Mouse (Mus musculus) CD4-positive, CD25-positive, alpha-beta regulatory T cell, adult 2 months (primary cell): ENCODE data around the gene Ttll1.
A peak's percentile ranks its signal among the peaks of the same experiment; 100 is the strongest.
"Not testable (repeated sequence)": the region's sequence is repeated elsewhere in the genome, so short reads cannot be mapped to it uniquely, and the experiment has no call there.

Experiments used
- DNase-seq: peaks from one replicate; pipeline ENCODE4 v3.0.0-alpha.2; 2012; ENCODE audit warnings: low read depth, low spot score

Gene Ttll1

DNA sequence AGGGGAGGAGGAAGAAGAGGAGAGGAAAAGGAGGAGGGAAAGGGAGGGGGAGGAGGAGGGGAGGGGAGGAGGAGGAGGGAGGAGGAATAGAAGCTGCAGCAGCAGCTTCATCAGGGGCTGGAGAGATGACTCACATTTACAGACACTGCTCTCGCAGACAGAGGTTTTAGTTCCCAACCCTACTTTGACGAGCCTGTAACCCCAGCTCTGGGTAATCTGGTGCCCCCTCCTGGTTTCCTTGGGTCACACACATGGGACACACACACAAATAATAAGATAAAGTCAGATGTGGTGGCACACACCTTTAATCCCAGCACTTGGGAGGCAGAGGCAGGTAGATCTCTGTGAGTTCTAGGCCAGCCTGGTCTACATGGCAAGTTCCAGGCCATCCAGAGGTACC, 27.2 kb downstream of the Ttll1 start:
- DNase-seq: peak; percentile 57

DNA sequence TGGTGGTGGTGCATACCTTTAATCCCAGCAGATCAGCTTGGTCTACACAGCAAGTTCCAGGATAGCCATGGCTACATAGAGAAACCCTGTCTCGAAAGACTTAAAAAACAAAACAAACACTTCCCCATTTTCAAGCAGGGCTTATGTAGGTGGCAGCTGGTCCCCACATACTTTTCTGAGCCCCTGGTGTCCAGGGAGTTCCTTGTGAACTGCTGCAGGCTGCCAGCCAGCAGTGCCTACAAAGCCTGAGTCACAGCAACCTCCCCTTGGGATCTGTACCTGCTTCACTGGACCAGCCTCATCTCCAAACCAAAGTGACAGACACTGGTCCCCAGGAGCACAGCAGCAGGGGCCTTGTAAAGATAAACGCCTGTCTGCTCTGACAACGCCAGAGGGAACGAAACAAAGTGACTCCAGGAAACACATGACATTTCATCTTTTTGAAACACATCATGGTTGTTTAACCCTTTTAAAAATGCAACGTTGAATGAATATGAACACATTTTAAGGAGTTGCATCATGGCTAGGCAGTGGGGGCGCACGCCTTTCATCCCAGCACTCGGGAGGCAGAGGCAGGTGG, 28.0 kb downstream of the Ttll1 start:
- DNase-seq: no peak

DNA sequence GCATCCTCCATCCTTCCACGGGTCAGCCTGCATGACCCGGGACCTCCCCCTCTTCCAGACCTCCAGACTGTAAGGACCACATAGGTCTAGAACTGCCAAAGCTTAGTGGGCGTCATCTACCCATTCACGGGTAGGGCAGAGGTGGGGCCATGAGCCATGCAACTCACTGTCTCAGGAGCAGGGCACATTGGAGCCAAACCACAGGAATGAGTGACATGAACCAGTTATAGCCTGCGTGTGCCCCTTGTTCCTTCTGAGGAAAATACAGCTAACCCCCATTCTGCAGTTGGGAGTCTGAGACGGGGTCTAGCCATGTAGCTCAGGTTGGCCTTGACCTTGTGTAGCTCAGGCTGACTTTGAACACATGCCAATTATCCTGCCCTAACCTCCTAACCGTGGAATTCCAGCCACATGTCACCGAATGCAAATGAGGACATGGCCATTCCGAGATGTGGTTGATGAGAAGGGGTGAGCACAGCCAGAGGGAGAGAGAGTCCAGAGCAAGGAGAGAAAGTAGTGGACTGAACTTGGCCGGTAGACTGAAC, 29.4 kb downstream of the Ttll1 start:
- DNase-seq: no peak

DNA sequence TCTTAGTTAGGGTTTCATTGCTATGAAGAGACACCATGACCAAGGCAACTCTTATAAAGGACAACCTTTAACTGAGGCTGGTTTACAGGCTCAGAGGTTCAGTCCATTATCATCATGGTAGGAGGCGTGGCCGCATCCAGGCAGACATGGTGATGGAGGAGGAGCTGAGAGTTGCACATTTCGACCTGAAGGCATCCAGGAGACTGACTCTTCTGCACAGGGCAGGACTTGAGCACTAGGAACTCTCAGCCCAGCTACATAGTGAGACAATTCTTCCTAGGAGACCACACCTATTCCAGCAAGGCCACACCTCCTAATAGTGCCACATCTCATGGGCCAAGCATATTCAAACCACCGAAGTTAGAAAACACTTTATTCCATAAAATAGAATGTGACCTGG, 30.9 kb downstream of the Ttll1 start:
- no peak for DNase-seq

DNA sequence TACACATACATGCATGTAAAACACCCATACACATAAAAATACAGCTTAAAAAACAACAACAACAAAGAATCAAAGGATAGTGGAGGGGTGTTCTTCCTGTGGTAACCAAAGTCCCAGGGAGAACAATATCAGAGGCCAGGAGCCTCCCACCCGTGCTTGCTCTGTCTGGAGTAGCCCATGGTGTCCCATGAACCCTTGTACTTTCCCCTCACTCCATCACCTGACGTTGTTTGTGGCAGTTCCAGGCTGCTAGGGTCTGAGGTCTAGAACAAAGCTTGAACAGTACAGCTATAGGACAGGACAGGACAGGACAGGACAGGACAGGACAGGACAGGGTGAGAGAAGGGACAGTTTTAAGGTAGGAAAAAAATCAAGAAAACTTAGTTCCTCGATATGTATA, 32.6 kb downstream of the Ttll1 start:
- DNase-seq: no peak

DNA sequence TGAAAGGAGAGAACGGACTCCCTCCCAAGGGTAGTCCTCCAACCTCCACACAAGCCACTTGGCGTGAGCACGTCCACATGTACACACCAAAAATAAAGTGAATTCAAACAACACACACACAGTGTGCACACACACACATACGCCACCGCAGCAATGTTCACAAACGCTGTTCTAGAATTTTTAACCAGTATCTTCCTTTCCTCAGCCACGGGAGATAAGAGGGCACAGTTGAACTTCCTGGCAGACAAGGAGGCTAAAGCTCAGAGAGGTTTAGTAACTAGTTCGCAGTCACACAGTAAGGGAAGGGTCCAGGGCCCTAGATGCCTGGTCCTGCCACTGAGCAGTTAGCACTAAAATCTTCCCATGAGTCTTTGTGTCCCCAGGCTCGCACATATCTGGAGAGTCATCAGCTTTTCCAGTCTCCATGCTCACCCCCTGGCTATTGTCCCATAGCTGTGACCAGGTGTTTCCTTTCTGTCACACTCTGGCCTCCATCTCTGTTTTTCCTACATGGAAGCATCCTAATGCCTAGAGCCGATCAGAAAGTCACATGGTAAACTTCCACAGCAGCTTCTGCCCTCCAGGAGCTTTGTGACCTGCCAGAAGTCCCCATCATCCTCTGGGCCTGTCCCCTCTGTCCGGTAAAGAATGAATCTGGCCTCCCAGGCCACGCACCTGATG, 34.0 kb downstream of the Ttll1 start:
- DNase-seq: no peak

DNA sequence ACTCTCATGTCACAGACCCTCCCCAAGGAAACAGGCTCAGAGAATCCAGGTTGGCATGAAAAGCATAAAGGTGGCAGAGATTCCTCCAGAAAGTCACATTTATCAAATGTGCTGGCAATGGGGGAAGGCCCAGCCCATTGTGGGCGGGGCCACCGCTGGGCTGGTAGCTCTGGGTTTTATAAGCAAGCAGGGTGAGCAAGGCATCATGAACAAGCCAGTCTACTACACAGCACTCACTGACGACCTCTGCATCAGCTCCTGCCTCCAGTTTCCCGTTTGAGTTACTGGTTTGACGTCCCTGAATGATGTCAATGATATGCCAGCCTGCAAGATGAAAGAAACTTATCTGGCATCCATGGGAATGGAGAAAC, 36.2 kb downstream of the Ttll1 start:
- peak; percentile 71 for DNase-seq

DNA sequence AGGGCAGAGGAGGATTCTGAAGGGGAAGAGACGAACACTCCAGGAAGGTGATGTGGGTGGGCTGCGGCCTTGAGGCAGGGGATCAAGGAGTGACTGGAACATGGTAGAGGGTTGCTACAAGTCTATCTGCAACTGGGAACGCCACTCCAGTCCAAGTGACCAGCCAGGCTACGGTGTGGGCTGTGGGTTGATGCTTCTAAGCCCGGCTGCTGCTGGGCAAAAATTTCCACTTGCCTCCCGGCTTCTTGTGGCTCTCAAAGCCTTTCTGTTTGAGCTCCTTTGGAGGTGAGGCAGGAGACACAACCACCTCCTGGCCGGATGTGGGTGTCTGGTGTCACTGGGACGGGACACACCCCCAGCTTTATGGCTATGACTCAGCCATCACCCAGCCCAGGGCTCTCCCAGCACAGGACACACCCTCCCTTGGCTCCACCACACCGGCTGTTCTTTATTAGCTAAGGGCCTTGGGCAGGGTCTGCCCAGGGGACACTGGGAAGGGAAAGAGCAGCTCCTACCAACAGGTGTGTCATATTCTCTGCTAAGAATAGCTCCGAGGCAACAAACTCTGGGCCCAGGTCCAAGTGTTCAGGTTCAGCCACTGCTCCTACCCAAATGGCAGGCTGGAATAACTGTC, 36.7 kb downstream of the Ttll1 start:
- DNase-seq: peak; percentile 88

DNA sequence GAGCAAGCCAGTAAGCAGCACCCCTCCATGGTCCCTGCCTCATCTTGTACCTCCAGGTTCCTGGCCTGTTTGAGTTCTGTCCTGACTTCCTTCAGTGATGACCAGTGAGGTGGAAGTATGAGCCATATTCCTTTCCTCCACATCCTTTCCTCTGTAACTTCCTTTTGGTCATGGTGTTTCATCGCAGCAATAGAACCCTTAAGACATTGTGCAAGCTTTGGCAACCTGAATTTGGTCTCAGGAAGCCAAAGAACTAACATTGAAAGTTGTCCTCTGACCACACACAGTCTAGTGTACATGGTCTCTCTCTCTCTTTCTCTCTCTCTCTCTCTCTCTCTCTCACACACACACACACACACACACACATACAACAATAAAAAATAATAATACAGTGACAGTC, 37.4 kb downstream of the Ttll1 start:
- DNase-seq: no peak

DNA sequence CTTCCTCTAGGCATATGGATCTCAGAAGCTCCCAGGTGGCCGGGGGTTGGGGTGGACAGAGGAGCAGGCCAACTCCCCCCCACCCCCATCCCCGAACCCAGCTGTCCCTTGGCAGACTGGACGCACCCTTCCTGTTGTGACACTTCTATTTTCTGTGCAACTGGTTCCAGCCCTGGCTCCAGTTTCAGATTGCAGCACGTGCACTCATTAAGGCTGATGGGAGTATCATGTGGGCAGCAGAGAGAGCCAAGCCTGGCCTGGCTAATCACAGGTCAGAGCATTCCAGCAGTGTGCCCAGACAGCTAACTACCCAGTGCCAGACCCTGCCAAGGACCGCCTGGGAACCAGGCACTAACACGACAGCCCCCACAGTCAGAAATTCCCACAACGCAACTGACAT, 39.2 kb downstream of the Ttll1 start:
- DNase-seq: no peak

DNA sequence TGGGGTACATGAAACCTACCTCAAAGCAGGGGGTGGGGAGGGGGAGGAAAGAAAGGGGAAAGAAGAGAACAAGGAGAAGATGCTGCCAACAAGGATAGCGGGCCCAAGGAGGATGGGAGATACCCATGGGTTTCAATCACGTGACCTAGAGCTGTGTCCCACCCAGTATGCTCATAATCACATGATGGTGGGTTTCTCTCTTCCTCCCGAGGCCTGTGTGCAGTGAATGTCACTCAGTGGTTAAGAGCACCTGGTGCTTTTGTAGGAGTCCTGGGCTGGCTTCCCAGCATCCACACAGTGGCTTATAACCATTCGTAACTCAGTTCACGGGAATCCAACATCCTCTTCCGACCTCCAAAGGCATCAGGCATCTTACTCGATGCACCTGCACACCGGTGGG, 40.2 kb downstream of the Ttll1 start:
- no peak for DNase-seq

DNA sequence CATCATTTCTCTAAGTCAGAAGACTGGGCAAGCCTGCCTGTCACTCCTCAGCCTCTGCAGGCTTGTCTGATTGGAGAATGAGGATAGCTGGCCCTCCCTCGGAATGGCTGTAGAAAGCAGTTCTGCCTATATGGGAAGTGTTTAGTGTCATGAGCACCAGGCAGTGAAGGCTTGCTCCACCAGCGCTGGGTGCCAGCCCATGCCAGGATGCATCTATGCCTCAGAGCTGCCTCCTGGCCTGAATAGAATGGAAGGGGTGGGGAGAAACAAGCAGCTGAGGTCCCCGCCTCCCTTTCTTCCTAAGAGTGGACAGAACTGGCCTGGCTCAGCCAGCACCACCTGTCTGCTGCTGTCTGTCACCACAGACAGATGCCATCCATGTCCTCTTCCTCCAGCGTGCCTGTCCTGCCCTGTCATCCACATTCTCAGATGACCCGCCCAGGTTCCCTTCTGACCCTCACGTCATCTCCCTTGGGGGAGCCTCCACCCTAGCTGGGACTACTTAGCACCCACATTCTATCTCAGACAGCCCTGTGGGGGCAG, 41.3 kb downstream of the Ttll1 start:
- DNase-seq: no peak

DNA sequence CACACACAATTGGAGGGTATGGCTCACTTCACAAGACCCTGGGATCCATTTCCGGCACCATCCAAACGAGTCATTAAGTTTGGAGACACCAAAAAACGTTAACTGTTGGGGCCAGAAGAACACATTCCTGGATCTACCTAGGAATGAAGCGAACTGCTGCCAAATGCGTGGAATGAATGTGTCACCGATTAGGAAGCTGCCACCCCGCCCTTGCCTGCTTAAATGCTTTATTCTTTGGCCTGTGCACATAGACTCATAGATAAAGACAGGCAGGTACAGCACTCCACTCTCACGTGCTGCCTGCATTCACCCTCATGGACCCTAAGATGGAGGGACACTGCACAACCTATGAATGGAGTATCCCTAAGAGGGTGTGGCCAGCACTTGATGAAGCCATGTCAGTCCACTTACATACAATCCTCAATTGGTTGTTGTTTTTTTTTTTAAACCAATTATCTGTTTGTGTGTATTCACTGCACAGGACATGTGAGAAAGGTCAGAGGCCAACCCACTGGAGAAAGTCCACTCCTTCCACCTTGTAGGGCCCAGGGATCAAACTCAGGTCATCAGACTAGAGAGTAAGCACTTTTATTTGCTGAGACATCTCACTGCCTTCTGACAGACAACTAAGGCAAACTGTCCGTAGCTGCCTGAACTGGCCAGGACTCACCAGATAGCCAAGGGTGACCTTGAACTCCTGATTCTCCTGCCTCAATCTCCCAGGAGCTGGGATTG, 43.3 kb downstream of the Ttll1 start:
- no peak for DNase-seq

DNA sequence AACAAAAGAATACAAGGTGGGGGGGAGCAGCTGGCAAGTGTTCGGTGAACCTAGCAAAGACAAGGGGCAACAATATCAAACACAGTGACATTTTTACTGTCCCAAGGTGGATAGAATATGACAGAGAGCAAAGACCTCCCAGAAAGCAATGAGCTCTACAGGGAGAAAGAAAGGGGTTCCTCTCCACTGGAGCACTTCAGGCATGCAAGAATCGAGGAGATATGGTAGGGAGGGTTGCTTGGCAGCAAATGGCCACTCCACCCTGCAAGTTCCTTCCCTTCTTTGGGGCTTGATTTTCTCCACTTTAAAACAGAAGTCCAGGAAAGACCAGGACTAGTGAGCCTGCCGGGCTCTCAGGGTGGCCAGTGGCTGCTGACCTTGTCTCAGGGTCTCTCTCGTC, 44.4 kb downstream of the Ttll1 start:
- DNase-seq: no peak

DNA sequence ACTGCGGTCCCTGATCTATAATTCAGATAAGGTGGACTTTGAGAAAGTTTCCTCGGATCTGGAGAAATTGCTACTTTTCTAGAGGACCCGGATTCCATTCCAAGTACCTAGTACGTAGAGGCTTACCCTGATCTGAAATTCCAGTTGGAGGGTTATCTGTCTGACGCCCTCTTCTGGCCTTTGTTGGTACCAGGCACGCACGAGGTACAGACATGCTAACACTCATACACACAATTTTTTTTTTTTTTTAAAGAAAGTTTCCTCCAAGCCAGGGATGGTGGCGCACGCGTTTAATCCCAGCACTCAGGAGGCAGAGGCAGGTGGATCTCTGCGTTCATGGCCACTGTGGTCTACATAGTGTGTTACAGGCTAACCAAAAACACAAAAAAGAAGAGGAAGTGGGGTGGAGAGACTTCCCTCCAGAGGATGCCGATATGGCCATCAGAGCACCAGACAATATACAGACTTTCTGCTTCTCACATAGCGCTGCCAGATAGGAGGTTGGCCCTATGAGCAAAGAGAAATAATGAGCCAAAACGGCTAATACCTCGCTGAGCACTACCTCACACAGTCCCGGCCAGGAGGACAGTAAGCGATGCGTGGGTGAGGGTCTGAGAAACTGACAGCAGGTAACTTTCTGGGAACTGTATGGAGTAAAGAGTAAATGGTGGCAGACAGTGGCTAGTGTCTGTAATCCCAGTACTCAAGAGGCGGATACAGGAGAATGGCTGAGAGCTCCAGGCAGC, 45.6 kb downstream of the Ttll1 start:
- peak; percentile 70 for DNase-seq

DNA sequence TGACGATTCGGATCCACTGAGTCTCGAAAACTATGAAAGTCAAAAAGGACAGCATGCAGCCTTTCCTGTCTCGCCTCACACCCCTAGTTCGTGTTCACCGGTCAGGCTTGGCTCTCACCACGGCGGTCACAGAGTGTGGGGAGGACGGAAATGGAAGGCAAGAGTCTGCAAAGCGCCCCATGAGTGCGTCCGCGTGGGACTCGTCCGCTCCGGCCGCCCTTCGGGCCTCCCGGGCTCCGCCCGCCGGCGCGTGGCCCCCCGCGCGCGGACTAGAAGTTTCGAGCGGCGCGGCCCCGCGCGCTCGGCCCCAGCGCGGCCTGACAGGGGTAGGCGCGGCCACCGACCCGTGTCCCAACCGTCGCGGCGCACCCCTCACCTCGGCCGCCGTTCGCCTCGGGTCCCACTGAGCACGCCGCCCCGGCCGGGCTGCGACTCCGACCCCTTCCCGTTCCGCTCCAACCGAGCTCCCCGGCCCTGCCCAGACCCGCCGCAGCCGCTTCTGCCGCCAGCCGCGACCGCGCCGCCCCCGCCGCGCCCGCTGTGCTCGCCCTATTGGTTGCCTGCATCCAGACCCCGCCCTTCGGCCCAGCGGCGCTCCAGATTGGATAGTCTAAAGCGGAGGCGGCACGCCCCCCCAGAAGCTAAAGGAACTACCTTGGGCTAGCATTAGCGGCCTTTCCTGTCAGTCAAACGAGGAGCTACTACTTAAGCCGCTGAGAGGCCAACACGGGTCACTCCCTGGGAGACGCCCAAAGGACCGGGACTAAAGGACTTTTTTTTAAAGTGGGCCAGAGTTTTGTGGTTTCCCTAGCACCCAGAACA, 46.4 kb downstream of the Ttll1 start, which contains the start of gene Pacsin2:
Pacsin2 (minus strand) TSS at position 524 of the 822 bp plus-strand sequence.
- DNase-seq: peak; percentile 95

DNA sequence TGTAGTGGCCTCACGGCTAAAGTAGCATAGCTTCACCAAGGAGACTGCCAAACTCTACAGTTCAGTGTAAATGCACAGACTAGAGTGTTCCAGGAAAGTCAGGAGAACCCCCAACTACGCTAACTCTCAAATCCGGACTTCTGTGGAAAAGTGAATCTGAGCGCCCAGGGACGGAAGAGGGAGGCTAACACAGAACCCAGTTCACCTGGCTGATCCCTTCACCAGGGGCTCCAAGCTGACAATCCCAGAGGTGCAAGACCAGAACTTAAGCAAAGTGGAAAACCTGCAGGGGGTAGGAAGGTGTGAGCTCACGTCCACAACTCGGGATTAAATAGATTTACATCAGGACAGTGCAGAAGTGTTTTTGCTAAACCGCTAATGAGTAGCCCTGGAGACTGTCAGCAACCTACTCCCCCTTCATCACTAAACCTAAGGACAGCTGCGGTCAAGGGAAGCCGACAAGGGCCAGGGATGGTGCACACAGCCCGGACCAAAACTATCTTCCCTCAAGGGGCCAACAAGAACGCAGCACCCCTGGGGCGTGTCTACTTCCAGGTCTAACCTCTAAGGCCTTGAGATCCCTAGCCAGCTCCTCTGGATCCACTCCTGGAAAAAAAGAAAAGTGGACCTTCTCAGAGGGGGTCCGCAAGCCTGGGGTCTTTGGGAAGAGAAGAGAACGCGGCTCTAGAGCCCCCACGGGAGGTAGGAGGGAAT, 47.2 kb downstream of the Ttll1 start:
- peak; percentile 25 for DNase-seq

DNA sequence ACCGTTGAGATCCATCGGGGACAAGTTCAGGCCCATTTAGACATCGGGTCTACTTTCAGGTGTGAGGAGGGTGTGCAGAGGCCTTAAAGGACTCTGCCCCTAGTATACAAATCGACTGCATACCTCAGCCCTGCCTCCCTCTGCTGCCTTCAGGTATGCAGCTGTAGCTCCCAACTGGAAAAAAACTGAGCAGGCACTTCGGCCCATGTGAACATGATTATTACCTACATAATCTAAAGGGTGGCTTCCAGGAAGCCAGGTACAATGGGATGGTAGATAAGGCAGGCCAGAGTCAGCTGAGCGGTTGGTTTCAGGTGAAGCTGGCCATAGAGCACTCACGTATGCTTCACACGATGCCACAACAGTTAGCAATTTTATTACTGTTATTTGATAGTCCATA, 48.3 kb downstream of the Ttll1 start:
- DNase-seq: not testable (repeated sequence)

DNA sequence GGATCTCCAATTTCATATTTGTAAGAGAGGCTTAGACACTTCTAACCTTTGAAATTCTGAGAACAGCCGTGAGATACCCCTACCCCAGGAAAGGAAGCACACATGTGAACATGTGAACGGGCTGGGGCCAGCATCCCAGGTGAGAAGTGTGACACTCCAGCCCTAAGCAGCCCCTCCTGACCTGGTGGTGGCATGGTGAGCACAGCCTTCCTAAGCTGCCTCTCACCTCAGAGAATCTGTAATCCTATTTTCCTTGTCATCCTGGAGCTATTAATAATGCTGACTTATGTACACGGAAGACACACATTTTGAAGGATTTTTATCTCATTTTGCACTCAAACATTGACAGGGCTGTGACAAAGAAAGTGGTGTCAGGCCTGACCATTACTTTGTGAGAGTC, 49.8 kb downstream of the Ttll1 start:
- DNase-seq: no peak

DNA sequence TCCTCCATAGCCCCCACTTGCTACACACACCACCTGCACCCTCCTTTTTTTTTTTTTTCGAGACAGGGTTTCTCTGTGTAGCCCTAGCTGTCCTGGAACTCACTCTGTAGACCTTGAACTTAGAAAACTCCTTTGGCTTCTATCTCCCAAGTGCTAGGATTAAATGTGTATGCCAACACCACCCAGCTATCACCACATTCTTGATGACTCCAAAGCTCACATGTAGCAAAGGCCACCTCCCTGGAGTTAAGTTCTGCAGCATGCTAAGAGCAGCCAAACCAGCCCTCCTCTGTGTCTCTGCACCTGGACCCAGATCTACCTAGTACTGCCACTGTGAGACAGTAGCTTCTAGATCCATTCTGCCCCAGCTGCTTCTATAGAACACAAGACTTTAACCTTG, 53.2 kb downstream of the Ttll1 start:
- no peak for DNase-seq
